Mouse (Mus musculus) neural tube, embryonic 14.5 days (tissue): ENCODE measurements around the gene Smn1. TPM values are rescaled to one million over a fixed set of nuclear protein-coding genes. Genes with fewer than 3 reads are reported as not detected.

Experiments
- polyA plus RNA-seq: library from polyadenylated mRNA; unstranded; fragments of >200 nt; fragmentation: Nextera tagmentation; extraction: Ambion mirVana; gene quantifications from 2 replicates; pipeline ENCODE4 v1.2.1, GENCODE M21; 2014

Gene Smn1
- polyA plus RNA-seq, 1 experiment from 2014 or later, result 49.8 TPM

Other genes with a start within 250 kb of the Smn1 start
- 65.5 and 114 TPM in 2 replicates for gene Cartpt, start 223.8 kb upstream of the Smn1 start, polyA plus RNA-seq
- 37.2 and 44.0 TPM in 2 replicates for gene Mccc2, start 109.2 kb upstream of the Smn1 start, polyA plus RNA-seq
- 23.0 and 25.5 TPM in 2 replicates for gene Bdp1, start 20.8 kb upstream of the Smn1 start, polyA plus RNA-seq
- 447 TPM in 2 replicates for gene Serf1, start 16.8 kb upstream of the Smn1 start, polyA plus RNA-seq
- gene Naip2, start 77.2 kb downstream of the Smn1 start, polyA plus RNA-seq, result 0.11 and 0.31 TPM in 2 replicates
- 0.12 and 0.28 TPM in 2 replicates for gene Naip5, start 121.5 kb downstream of the Smn1 start, polyA plus RNA-seq
- 0.03 and 0.08 TPM in 2 replicates for gene Naip6, start 192.8 kb downstream of the Smn1 start, polyA plus RNA-seq